Comparison of ENCODE assay signal across 8 mouse cellular contexts in the genomic region with DNA sequence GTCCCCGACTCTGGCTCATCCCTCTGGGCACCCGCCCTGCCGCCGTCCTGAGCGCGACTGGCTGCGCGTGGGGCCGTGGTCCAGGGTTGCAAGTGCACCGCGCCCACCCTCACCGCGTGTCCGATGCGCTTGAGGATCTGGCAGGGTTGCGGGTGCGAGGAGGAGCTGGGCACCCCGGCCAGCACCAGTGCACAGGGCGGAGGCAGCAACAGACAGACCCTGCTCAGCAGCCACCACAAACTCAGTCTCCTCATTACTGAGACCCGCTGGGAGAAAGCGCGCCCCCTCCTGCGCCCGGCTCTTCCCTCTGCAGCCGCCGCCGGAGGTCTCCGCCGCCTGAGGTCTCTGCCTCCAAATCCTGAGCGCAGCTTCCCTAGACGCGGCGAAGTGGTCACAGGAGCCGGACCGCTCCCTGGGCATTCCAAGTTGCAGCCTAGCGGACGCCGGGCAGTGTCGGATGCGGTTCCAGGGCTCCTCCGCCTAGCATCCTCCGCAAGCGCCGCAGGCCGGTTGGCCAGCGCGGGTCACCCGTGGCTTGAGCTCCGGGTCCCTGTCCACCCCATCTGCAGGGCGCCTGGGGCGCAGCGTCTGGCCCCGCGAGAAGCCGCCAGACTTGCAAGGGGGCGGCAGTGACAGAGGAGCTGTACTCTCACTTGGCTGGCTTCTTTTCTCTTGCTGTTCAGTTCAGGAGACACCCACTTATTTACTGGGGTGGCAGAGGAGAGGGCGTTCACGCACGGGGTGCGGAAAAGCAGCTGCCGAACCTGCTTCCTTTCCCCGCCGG. TPM values are rescaled to one million over a fixed set of nuclear protein-coding genes. Genes with fewer than 3 reads are reported as not detected.
DNase-seq lines count a peak whose midpoint lies in the region; ATAC-seq and TF ChIP-seq lines count a peak whose summit lies in the region.

No protein-coding gene starts in this region.

- H3K27ac ChIP-seq in forebrain, embryonic 11.5 days (ENCODE audit: low read depth, low read length): no peak overlapping the region
- no peak overlapping the region for H3K27ac ChIP-seq in kidney, postnatal 0 days
- no peak overlapping the region for H3K27ac ChIP-seq in liver, postnatal 0 days (ENCODE audit: low read depth)
- no peak overlapping the region for H3K27ac ChIP-seq in stomach, embryonic 15.5 days

- intact Hi-C loops in gastrocnemius, postnatal 14 days (cut with DNase I; ENCODE audit: low total_unique reads): no loop called here

- H3K36me3 ChIP-seq in forebrain, embryonic 11.5 days (ENCODE audit: control insufficient read depth, insufficient read depth, low read length): no peaks in the 10 kb centered on the region
- H3K36me3 ChIP-seq in kidney, postnatal 0 days (ENCODE audit: insufficient read depth, low read length): no peaks in the 10 kb centered on the region
- no peaks in the 10 kb centered on the region for H3K36me3 ChIP-seq in liver, postnatal 0 days (replicated peaks; ENCODE audit: insufficient read depth, low read length)
- no peaks in the 10 kb centered on the region for H3K36me3 ChIP-seq in stomach, embryonic 15.5 days

- TF ChIP-seq CTCF in kidney, postnatal 0 days (IDR thresholded peaks at IDR 0.05; ENCODE audit: low read depth): no peak
- no peak for TF ChIP-seq CTCF in liver, postnatal 0 days (IDR thresholded peaks at IDR 0.05; ENCODE audit: low read depth)

- H3K27me3 ChIP-seq in forebrain, embryonic 11.5 days (ENCODE audit: control insufficient read depth, insufficient read depth, low read length): peaks cover 28% of the 10 kb centered on the region
- peaks cover 18% of the 10 kb centered on the region for H3K27me3 ChIP-seq in kidney, postnatal 0 days (ENCODE audit: insufficient read depth, low read length)
- H3K27me3 ChIP-seq in liver, postnatal 0 days (ENCODE audit: insufficient read depth, low read length): peaks cover 39% of the 10 kb centered on the region
- peaks cover 22% of the 10 kb centered on the region for H3K27me3 ChIP-seq in stomach, embryonic 15.5 days (replicated peaks)

- H3K4me3 ChIP-seq in forebrain, embryonic 11.5 days (ENCODE audit: low read depth, low read length): peak overlapping the region; percentile 50
- peak overlapping the region; percentile 46 for H3K4me3 ChIP-seq in kidney, postnatal 0 days (replicated peaks; ENCODE audit: low read depth, low read length)
- 0 out of 2 replicates have a peak overlapping the region, but pooled peaks have one; percentile 5 for H3K4me3 ChIP-seq in liver, postnatal 0 days (ENCODE audit: low read depth, low read length)
- H3K4me3 ChIP-seq in stomach, embryonic 15.5 days (replicated peaks): peak overlapping the region; percentile 50

- peak; percentile 6 for DNase-seq in gastrocnemius, postnatal 14 days
- DNase-seq in gastrocnemius, adult 8-10 months (ENCODE audit: low spot score in 2 of 2): no peak
- DNase-seq in R1 (ENCODE audit: low read depth, low spot score): peak; percentile 31
- peak; percentile 69 for DNase-seq in forebrain, embryonic 11.5 days (ENCODE audit: low spot score)
- peak; percentile 16 for DNase-seq in kidney, postnatal 0 days (ENCODE audit: low spot score)
- peak; percentile 13 for DNase-seq in liver, postnatal 0 days
- DNase-seq in ovary, adult 18-20 months (ENCODE audit: low spot score): no peak

- H3K4me1 ChIP-seq in forebrain, embryonic 11.5 days (replicated peaks; ENCODE audit: control insufficient read depth, insufficient read depth, low read length): peaks cover 10% of the 10 kb centered on the region; the same call in 1 of the 2 replicates
- H3K4me1 ChIP-seq in kidney, postnatal 0 days (replicated peaks; ENCODE audit: insufficient read depth, low read length): peaks cover 10% of the 10 kb centered on the region
- no peaks in the 10 kb centered on the region for H3K4me1 ChIP-seq in liver, postnatal 0 days (ENCODE audit: insufficient read depth)
- H3K4me1 ChIP-seq in stomach, embryonic 15.5 days: peaks cover 11% of the 10 kb centered on the region

- no peak for TF ChIP-seq EP300 in liver, postnatal 0 days (IDR thresholded peaks at IDR 0.05; ENCODE audit: low read depth)

- 1% methylated on average over 60 of the region's 63 CpGs for WGBS in forebrain, embryonic 11.5 days
- WGBS in kidney, postnatal 0 days: 1% methylated on average over 62 of the region's 63 CpGs
- WGBS in liver, postnatal 0 days (ENCODE audit: insufficient replicate concordance): 3% methylated on average over 63 of the region's 63 CpGs
- under 1% methylated on average over 63 of the region's 63 CpGs for WGBS in stomach, embryonic 15.5 days

- no peaks in the 10 kb centered on the region for H3K9me3 ChIP-seq in forebrain, embryonic 11.5 days (ENCODE audit: control insufficient read depth, low read length)
- H3K9me3 ChIP-seq in kidney, postnatal 0 days (replicated peaks; ENCODE audit: low read length): no peaks in the 10 kb centered on the region
- no peaks in the 10 kb centered on the region for H3K9me3 ChIP-seq in liver, postnatal 0 days (ENCODE audit: low read length)
- no peaks in the 10 kb centered on the region for H3K9me3 ChIP-seq in stomach, embryonic 15.5 days

- H3K4me2 ChIP-seq in forebrain, embryonic 11.5 days (ENCODE audit: low read depth, low read length, severe bottlenecking): peak overlapping the region; percentile 87
- H3K4me2 ChIP-seq in kidney, postnatal 0 days (ENCODE audit: low read length): peak overlapping the region; percentile 90
- H3K4me2 ChIP-seq in liver, postnatal 0 days (ENCODE audit: low read depth, low read length): peak overlapping the region; percentile 55
- H3K4me2 ChIP-seq in stomach, embryonic 15.5 days: peak overlapping the region; percentile 94

- H3K9ac ChIP-seq in forebrain, embryonic 11.5 days (ENCODE audit: low read length): peak overlapping the region; percentile 42
- H3K9ac ChIP-seq in kidney, postnatal 0 days (ENCODE audit: low read depth, low read length): 0 out of 2 replicates have a peak overlapping the region, but pooled peaks have one; percentile 0
- no peak overlapping the region for H3K9ac ChIP-seq in liver, postnatal 0 days (replicated peaks)
- H3K9ac ChIP-seq in stomach, embryonic 15.5 days: 0 out of 2 replicates have a peak overlapping the region, but pooled peaks have one; percentile 16

- ATAC-seq in forebrain, embryonic 11.5 days (replicated peaks; ENCODE audit: low FRiP score): peak; percentile 59
- peak; percentile 72 for ATAC-seq in kidney, postnatal 0 days (replicated peaks; ENCODE audit: low FRiP score, low read depth)
- no peak for ATAC-seq in liver, postnatal 0 days
- peak; percentile 32; the same call in 1 of the 2 replicates for ATAC-seq in stomach, embryonic 15.5 days (ENCODE audit: insufficient read depth, low FRiP score, low read depth)

RNA-seq across cellular contexts. Expression of a gene that starts 0.5 kb away (rescaled TPM):
- total RNA-seq in gastrocnemius, postnatal 14 days (2021): under 1 TPM; 0.62 to 0.64 TPM
- total RNA-seq in gastrocnemius, adult 8-10 months (2022): not detected
- polyA plus RNA-seq in forebrain, embryonic 11.5 days (2014; fragmentation: Nextera tagmentation; extraction: Ambion mirVana): 0.41 and 0.80 TPM in 2 replicates
- 0.57 and 0.67 TPM in 2 replicates for polyA plus RNA-seq in kidney, postnatal 0 days (2015; fragmentation: Nextera tagmentation; extraction: Ambion mirVana)
- polyA plus RNA-seq in liver, postnatal 0 days (2015; fragmentation: Nextera tagmentation; extraction: Ambion mirVana): not detected in 2 replicates
- 1.3 and 2.1 TPM in 2 replicates for polyA plus RNA-seq in stomach, embryonic 15.5 days (2015; fragmentation: Nextera tagmentation; extraction: Ambion mirVana)

Comparison
In these comparisons a context has a peak if more than half of its experiments do, and no peak if none do; other contexts are left out.
1. DNase-seq: peak in gastrocnemius, postnatal 14 days (single experiment), R1 (single experiment), forebrain, embryonic 11.5 days (single experiment), kidney, postnatal 0 days (single experiment) and liver, postnatal 0 days (single experiment); none in gastrocnemius, adult 8-10 months (0 of 2) and ovary, adult 18-20 months (single experiment).
2. Peak in every context shown above with its lines, with median percentiles within 50 percentile points of each other: H3K4me2 ChIP-seq and H3K4me3 ChIP-seq.